Mouse (Mus musculus) R1 (cell line): ENCODE data around the gene Cryzl2.

Experiments used
- DNase-seq: peaks from one replicate; pipeline ENCODE4 v3.0.0-alpha.2; 2018; ENCODE audit warnings: low read depth, low spot score

The Cryzl2 gene

DNA sequence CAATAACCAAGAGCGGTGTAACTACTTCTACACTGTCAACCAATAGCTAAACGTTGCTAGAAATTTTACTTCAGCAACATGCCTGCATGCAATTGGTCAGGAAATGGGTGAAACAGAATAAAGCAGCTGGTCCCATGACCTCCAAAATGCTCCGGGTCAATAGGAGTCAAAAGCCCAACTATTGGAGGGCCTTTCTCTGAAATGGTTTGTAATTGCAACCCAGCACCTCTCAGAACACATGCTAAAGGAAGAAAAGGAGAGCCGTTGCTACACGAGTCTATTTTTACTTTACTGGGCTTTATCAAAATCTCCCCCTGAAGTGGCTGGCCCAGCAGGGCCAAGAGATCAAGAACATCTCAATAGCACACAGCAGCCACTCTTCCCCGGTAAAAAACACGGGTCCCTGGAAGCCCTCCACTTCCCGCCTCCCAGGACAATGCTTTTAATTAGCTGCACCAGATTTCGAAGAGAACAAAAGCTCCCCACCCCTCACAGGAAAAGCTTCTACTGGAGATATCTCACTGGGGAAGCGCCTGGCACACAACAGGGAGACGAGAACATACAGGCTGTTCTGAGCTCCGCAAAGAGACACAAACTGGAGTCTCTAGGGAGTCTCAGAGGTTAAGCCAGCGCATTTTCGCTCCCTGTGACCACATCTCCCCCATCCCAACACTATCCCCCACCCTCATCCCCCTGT is 15.2 kb upstream of the Cryzl2 start:
- DNase-seq, result peak; percentile 55

- DNase-seq, result no peak
These were observed 14.4 kb upstream of the Cryzl2 start for GRCm38 (mm10) chr1:157443723-157444561.

GRCm38 (mm10) chr1:157444632-157445300 is 13.6 kb upstream of the Cryzl2 start:
- DNase-seq, result no peak

DNA sequence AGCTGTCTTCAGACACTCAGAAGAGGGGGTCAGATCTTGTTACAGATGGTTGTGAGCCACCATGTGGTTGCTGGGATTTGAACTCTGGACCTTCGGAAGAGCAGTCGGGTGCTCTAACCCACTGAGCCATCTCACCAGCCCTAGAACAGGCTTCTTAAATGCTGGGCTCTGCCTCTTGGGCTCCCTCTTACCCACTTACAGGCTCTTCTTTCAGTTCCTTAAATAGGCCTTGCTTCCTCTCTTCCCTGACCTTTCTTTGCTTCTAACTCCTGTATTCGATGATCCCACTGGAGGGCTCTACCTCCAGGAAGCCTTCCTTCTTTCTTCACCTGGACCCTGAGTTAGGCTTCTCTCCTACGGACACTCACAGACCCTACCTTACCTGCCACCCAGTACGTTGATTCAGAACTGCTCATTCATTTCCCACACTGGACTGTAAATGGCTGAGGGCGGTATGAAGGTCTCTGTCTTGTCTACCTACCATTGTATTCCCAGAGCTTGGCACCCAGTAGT is 12.9 kb upstream of the Cryzl2 start:
- no peak for DNase-seq

GRCm38 (mm10) chr1:157446325-157446724 is 12.1 kb upstream of the Cryzl2 start:
- no peak for DNase-seq

DNA sequence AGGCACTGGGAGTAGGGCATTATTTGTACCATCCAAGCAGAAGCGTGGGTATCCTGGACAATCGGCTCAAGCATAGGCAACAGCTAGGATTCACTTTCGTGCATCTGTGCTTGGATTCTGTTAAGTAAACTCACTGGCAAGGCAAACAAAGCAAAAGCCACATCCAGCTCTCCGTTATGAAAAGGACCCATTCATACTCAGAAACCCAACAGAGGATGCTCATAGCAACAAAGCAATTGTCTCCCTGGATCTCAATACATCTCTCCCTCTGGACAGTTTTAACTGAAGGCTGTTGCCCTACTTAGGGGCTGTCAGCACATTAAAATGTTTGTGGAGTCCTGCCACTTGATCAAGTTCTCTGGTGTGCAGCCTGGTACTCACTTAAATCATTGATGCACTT is 11.2 kb upstream of the Cryzl2 start:
- no peak for DNase-seq

GRCm38 (mm10) chr1:157448164-157448804 is 10.1 kb upstream of the Cryzl2 start:
- DNase-seq, result no peak

DNA sequence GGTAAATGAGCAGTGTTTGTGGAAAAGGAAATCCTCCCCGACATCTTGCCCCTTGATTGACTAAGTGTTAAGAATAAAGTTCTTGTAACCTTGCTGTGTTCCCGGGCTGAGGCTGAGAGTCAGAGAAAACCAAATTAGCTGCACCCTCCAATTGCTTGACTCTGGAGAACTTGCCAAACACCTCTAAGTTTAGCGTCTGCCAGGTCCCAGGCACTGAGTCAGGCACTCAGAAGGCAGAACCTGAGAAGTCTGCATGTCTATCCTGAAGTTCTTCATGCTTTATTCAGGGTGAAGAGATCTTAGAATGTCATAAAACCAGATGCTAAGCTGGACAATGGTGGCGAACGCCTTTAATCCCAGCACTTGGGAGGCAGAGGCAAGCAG is 9.6 kb upstream of the Cryzl2 start:
- DNase-seq, result no peak

GRCm38 (mm10) chr1:157449532-157449931 is 8.8 kb upstream of the Cryzl2 start:
- no peak for DNase-seq

DNA sequence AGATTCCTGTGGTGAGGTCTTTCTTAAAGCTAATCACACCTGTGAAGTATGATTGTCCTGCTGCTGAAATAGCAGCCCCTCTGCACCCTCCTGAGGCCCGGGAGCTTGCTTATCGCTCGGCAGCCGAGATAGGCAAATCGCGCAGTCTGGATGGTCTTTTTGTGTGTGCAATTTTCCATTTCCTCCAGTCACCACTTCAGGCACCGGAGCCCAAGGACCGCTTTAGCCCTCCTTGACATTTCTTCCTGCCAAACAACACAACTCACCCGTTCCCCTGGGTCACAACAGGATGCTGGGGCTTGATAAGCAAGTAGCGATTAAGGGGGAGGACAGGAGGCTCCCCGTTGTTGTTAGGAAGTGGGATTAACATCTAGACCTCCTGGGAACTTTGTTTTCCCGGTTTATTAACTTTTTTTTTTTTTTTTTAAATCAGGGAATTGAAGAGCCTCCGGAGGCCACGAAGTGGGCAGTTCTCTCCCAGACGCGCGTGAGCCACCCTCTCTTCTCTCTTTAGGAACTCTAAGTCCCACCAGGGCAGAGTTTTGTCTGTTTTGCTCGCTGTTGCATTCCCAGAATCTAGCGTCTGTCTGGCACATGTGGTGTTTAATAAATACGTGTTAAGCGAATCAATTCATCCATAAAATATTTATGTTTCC is 8.3 kb upstream of the Cryzl2 start:
- DNase-seq, result peak; percentile 37

DNA sequence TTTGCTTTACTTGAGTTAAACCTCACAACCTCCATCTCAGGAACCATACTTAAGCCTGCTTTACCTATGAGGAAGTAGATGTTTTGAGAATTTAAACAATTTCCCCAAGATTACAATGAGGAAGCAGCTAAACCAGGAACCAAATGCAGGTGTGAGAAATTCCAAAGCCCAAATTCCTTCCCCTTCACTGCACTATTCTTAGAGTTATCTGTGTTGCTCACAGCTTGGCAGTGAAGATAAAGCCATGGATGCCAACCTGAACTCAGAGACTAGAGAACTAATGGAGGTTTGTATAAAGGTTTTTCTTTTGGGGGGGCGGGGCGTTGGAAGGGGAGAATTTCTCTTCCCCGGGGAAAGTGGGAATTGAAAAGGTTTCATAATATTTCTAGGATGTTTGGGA is 6.1 kb upstream of the Cryzl2 start:
- no peak for DNase-seq

GRCm38 (mm10) chr1:157452759-157453549 is 5.4 kb upstream of the Cryzl2 start:
- DNase-seq, result no peak

GRCm38 (mm10) chr1:157454876-157455275 is 3.5 kb upstream of the Cryzl2 start:
- DNase-seq, result no peak

- DNase-seq, result no peak
These were observed 588 bp upstream of the Cryzl2 start for GRCm38 (mm10) chr1:157457789-157458188.

GRCm38 (mm10) chr1:157459904-157460303 is 1.5 kb downstream of the Cryzl2 start:
- DNase-seq, result peak; percentile 28

DNA sequence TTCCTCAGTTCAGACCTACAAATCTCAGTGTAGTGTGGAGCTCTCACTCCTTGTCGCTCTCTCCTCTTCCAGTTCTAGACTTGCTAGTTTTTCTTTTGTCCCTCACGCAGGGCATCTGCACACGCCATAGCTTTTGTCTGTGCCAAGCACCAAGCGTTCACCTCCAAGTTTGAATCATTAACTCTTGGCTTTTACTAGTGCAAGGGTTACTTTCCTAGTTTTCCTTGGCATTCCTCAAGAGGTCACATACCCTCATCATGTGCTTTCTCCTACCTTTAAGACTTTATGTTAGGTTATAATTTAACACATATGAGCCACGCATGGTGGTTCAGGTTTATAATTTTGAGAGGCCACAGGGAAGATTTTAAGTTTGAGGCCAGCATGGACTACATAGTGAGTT is 2.9 kb downstream of the Cryzl2 start:
- no peak for DNase-seq

DNA sequence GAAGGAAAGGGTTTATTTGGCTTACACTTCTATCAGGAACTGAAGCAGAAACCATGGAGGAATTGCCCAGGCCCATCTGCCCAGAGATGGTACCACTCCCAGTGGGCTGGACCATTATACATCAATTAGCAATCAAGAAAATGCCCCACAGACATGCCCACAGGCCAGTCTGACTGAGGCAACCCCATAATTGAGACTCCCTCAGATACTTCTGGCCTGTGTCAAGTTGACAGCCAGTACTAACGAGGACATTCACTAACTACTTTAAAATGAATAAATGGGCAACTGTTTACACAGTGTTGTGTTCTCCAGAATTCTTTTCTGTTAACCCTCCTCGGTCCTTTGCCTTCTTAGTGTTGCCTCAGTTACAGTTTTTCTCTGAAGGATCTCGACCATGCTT is 4.0 kb downstream of the Cryzl2 start:
- no peak for DNase-seq

DNA sequence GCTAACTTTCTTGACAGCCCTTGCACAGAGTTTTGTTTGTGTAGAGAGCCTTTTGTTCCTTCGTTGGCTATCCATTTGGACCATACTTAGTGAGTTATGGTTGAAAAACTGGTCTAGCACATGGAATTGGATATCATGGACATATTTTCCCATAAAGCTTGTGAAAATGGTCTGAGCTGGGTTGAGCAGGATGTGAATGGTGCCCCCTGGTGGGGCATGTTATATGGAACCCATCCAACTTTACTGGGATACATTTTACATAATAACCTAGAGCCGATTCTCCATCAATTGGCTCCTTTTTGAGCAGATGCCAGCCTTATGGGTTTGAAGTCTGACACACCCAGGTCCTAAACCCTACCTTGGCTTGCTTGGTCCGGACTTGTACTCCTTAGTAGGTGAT is 6.8 kb downstream of the Cryzl2 start:
- DNase-seq, result peak; percentile 50

DNA sequence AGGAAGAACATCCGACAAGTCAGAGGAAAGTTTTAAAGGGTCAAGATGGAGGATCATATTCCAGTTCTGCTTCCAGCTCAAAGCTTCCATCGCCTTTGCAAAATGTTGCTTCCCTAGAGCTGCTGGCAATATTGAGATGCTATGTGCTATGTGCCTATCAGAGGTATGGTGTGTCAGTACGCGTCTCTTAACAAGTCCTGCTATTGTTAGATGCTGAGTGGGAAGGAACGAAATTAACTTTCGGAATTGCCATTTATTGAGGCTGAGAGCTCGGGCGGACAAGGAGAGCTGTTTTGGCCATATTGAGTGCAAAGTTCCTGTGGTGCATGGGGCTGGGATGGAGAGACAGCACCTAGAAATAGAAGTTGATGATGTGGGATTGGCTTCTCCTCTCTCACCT is 9.5 kb downstream of the Cryzl2 start:
- DNase-seq, result no peak

DNA sequence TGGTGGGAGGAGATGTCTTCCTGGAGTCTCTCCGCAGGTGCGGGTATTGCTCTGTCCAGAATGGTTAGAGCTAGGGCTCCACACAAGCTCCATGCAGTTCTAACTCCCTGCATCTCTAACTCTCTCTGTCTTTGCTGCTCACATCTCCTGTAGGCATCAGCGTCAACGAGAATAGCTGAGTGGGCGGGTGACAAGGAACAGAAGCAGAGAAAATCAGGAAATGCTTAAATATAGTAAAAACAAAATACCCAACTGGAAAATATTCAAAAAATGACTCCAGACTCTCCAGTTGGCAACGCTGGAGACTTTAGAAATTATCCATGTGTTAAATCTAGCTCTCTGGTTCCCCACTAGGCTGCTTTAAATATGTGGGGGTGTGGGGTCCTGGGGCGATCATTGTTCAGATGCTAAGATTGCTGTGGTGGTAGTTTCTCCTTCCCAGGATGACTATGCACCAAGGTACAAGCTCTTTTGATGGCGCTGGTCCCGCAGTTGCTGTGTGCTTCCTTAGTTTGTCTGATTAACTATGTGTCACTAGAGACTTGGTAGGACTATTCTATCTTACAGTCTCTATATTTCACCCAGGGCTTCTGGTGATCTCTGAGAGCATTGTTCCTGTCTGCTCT is 12.5 kb downstream of the Cryzl2 start:
- no peak for DNase-seq
